Mouse (Mus musculus): ENCODE results near the gene Irak4. TPM values are rescaled to one million over a fixed set of nuclear protein-coding genes. Genes with fewer than 3 reads are reported as not detected.

Gene Irak4
- polyA plus RNA-seq, 1 experiment from 2014 or later = 11.3 TPM

- no peak for ATAC-seq (ENCODE audit: insufficient number of reproducible peaks, low FRiP score, low TSS enrichment, low read depth)
Measured at GRCm38 (mm10) chr15:94565854-94566253, 22.4 kb downstream of the Irak4 start.

GRCm38 (mm10) chr15:94568496-94569182, 25.2 kb downstream of the Irak4 start:
- no peaks in the 10 kb centered on the region for H3K4me1 ChIP-seq
- H3K27ac ChIP-seq (replicated peaks) = no peak overlapping the region
- no peaks in the 10 kb centered on the region for H3K9me3 ChIP-seq (replicated peaks)
- no peaks in the 10 kb centered on the region for H3K27me3 ChIP-seq
- H3K4me3 ChIP-seq (replicated peaks) = no peak overlapping the region
- no peak overlapping the region for H3K4me2 ChIP-seq (replicated peaks)
- peaks cover 2% of the 10 kb centered on the region; the same call in 1 of the 2 replicates for H3K36me3 ChIP-seq
- ATAC-seq (ENCODE audit: insufficient number of reproducible peaks, low FRiP score, low TSS enrichment, low read depth) = no peak
- no peak overlapping the region for H3K9ac ChIP-seq
- WGBS = 82% methylated on average over 10 of the region's 10 CpGs

More at GRCm38 (mm10) chr15:94565854-94566253, 22.4 kb downstream of the Irak4 start:
- Histone ChIP-seq H3K36me3 (peaks cover 9% of the 10 kb centered on the region; the same call in 1 of the 2 replicates), H3K4me3 (replicated peaks) (no peak overlapping the region), H3K9me3 (replicated peaks) (no peaks in the 10 kb centered on the region), H3K9ac (no peak overlapping the region), H3K4me2 (replicated peaks) (no peak overlapping the region), H3K4me1 (no peaks in the 10 kb centered on the region), H3K27ac (replicated peaks) (no peak overlapping the region), H3K27me3 (no peaks in the 10 kb centered on the region)
- WGBS = 84% methylated on average over 9 of the region's 9 CpGs

DNA sequence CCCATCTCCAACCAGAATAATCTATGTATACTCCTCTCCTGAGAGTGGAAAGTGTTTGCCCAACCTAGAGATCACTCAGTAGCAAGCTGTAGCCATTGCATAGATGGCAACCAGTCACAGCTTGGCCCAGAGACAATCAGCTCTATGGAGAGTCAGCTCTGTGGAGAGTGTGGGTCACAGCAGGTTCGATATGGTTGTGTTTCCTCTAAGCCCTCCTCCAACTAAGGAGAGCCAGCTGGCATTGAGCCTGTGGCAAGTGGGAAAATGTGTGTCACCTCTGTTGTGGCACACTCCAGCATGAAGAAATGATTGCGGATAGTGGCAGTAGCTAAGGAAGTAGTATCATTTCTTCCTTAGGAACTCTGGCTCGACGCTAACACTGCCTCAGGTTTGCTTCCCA, 28.1 kb downstream of the Irak4 start:
- no peak overlapping the region for H3K4me3 ChIP-seq (replicated peaks)
- no peak for ATAC-seq (ENCODE audit: insufficient number of reproducible peaks, low FRiP score, low TSS enrichment, low read depth)
- no peak overlapping the region for H3K4me2 ChIP-seq (replicated peaks)
- no peaks in the 10 kb centered on the region for H3K4me1 ChIP-seq
- no peaks in the 10 kb centered on the region for H3K9me3 ChIP-seq (replicated peaks)
- no peaks in the 10 kb centered on the region for H3K36me3 ChIP-seq
- no peaks in the 10 kb centered on the region for H3K27me3 ChIP-seq
- no peak overlapping the region for H3K27ac ChIP-seq (replicated peaks)
- H3K9ac ChIP-seq = no peak overlapping the region
- WGBS = 87% methylated on average over 4 of the region's 4 CpGs

DNA sequence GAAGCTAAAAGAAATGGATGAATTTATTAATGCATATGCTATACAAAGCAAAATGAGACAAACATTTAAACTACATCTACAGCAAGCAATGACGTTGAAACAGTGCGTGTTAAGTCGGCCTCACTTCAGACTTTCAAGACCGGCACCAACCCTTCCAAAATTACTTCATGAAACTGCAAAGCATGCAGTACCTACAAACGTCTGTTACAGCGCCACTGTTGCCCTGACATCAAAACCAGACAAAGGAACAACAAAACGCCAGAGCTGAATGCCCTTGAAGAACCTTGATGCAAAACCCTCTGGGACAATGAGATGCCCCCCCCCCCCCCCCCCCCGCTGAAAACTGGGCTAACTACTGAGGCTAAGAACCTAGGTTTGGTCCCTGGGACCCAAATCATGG, 29.3 kb downstream of the Irak4 start:
- no peak for ATAC-seq (ENCODE audit: insufficient number of reproducible peaks, low FRiP score, low TSS enrichment, low read depth)
- WGBS = 72% methylated on average over 8 of the region's 8 CpGs

GRCm38 (mm10) chr15:94574566-94575268, 31.3 kb downstream of the Irak4 start:
- Histone ChIP-seq H3K27me3 (no peaks in the 10 kb centered on the region), H3K27ac (replicated peaks) (no peak overlapping the region), H3K4me1 (no peaks in the 10 kb centered on the region), H3K4me2 (replicated peaks) (no peak overlapping the region), H3K9me3 (replicated peaks) (no peaks in the 10 kb centered on the region), H3K36me3 (peaks cover 11% of the 10 kb centered on the region), H3K9ac (no peak overlapping the region), H3K4me3 (replicated peaks) (no peak overlapping the region)
- 63% methylated on average over 4 of the region's 4 CpGs for WGBS
- no peak for ATAC-seq (ENCODE audit: insufficient number of reproducible peaks, low FRiP score, low TSS enrichment, low read depth)

More for the DNA sequence above, 29.3 kb downstream of the Irak4 start:
- no peaks in the 10 kb centered on the region for H3K9me3 ChIP-seq (replicated peaks)
- no peaks in the 10 kb centered on the region for H3K36me3 ChIP-seq
- H3K27ac ChIP-seq (replicated peaks) = no peak overlapping the region
- no peak overlapping the region for H3K9ac ChIP-seq
- no peak overlapping the region for H3K4me3 ChIP-seq (replicated peaks)
- no peaks in the 10 kb centered on the region for H3K27me3 ChIP-seq
- H3K4me1 ChIP-seq = no peaks in the 10 kb centered on the region
- no peak overlapping the region for H3K4me2 ChIP-seq (replicated peaks)

DNA sequence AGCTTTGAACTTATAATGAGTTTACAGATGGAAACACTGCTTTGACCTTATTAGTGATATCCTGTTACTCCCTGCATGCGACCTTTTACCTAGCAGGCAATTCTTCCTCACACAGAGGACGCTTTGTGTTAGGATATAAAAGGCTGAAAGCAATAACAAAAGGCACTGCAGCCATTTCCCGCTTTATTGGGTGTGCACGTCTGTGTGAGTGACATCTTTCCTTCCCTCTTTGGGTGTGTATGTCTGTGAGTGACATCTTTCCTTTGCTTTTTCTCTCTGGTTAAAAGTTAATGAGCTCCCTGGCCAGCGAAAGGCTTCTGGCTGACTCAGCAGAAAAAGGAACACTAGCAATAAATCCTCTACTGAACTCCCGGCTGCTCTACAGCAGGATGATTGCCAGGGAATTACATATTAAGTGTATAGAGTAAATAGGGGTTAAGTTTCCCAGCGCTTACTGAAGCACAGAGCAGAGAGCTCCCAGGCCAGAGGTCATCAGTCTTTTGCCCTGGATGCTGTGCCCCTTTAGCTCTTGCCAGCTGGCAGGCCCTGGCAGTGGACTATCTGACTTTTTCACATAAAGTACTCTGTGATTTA, 38.7 kb downstream of the Irak4 start:
- no peak for ATAC-seq (ENCODE audit: insufficient number of reproducible peaks, low FRiP score, low TSS enrichment, low read depth)
- Histone ChIP-seq H3K4me3 (replicated peaks) (no peak overlapping the region), H3K9ac (no peak overlapping the region), H3K9me3 (replicated peaks) (no peaks in the 10 kb centered on the region), H3K27ac (replicated peaks) (no peak overlapping the region), H3K4me2 (replicated peaks) (no peak overlapping the region), H3K36me3 (peaks cover 64% of the 10 kb centered on the region), H3K4me1 (no peaks in the 10 kb centered on the region), H3K27me3 (no peaks in the 10 kb centered on the region)
- 61% methylated on average over 7 of the region's 7 CpGs for WGBS

- peaks cover 4% of the 10 kb centered on the region; the same call in 1 of the 2 replicates for H3K4me1 ChIP-seq
- H3K9ac ChIP-seq = no peak overlapping the region
- no peaks in the 10 kb centered on the region for H3K27me3 ChIP-seq
- ATAC-seq (ENCODE audit: insufficient number of reproducible peaks, low FRiP score, low TSS enrichment, low read depth) = no peak
- no peak overlapping the region for H3K27ac ChIP-seq (replicated peaks)
- peaks cover 61% of the 10 kb centered on the region for H3K36me3 ChIP-seq
- no peak overlapping the region for H3K4me3 ChIP-seq (replicated peaks)
- H3K4me2 ChIP-seq (replicated peaks) = no peak overlapping the region
- WGBS = 71% methylated on average over 10 of the region's 10 CpGs
- H3K9me3 ChIP-seq (replicated peaks) = no peaks in the 10 kb centered on the region
Measured at GRCm38 (mm10) chr15:94583153-94583552, 39.7 kb downstream of the Irak4 start.

GRCm38 (mm10) chr15:94584738-94585137, 41.3 kb downstream of the Irak4 start:
- Histone ChIP-seq H3K36me3 (peaks cover 52% of the 10 kb centered on the region), H3K27me3 (no peaks in the 10 kb centered on the region), H3K4me2 (replicated peaks) (no peak overlapping the region), H3K4me1 (peaks cover 4% of the 10 kb centered on the region; the same call in 1 of the 2 replicates), H3K9ac (no peak overlapping the region), H3K27ac (replicated peaks) (no peak overlapping the region), H3K9me3 (replicated peaks) (no peaks in the 10 kb centered on the region), H3K4me3 (replicated peaks) (no peak overlapping the region)
- no peak for ATAC-seq (ENCODE audit: insufficient number of reproducible peaks, low FRiP score, low TSS enrichment, low read depth)
- 86% methylated on average over 4 of the region's 4 CpGs for WGBS

GRCm38 (mm10) chr15:94587826-94588715, 44.6 kb downstream of the Irak4 start:
- Histone ChIP-seq H3K27me3 (no peaks in the 10 kb centered on the region), H3K9ac (no peak overlapping the region), H3K27ac (replicated peaks) (no peak overlapping the region), H3K9me3 (replicated peaks) (no peaks in the 10 kb centered on the region), H3K4me3 (replicated peaks) (peak overlapping the region; percentile 98), H3K4me1 (peaks cover 4% of the 10 kb centered on the region; the same call in 1 of the 2 replicates), H3K4me2 (replicated peaks) (peak overlapping the region; percentile 63), H3K36me3 (peaks cover 23% of the 10 kb centered on the region)
- ATAC-seq (ENCODE audit: insufficient number of reproducible peaks, low FRiP score, low TSS enrichment, low read depth) = no peak
- WGBS = 74% methylated on average over 9 of the region's 9 CpGs

DNA sequence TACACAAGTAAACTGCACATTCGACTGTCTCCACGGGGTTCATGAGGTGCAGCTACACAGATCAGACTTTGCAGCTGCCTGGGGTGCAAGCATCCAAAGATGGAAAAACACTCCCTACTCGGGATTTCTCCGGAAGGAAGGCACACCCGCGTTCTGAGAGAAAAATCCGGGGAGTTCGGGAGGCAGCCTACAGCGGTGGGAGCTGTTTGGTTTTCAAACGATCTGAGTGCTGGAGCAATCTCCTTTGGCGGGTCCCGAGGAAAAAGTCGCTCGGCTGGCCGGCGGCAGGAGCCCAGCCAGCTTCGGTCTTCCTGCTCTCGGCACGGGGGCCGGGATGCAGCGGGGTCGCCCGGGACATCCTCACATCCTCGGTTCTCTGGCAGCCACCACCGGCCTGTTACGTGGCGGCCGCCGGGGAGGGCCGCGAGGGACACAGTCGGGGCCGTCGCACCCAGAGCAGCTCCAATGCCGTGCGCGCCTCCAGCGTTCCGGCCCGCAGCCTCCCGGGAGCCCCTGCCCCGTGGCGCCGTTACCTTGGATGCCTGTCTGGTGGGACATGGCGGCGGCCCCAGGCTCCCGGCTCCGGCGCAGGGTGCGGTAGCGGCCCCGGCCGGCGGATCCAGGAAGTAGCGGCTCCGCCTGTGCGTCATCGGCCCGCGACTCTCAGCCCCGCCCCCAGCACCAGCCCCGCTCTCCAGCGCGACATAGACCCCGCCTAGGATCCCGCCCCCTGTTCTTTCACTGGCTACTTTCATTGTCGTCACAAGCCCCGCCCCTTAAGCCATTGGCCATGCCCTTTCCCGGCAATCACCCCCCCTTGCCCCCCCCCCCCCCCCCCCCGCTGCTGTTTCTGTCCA, 46.0 kb downstream of the Irak4 start, which contains the start of gene Twf1:
Twf1 (minus strand) TSS at position 671 of the 857 bp plus-strand sequence.
- peaks cover 4% of the 10 kb centered on the region; the same call in 1 of the 2 replicates for H3K4me1 ChIP-seq
- H3K27me3 ChIP-seq = no peaks in the 10 kb centered on the region

More for the DNA sequence above, 46.0 kb downstream of the Irak4 start, which contains the start of gene Twf1:
- H3K4me3 ChIP-seq (replicated peaks) = peak within 1 kb of the TSS; percentile 98
- H3K27ac ChIP-seq (replicated peaks) = peak within 1 kb of the TSS; percentile 79
- no peaks in the 10 kb centered on the region for H3K9me3 ChIP-seq (replicated peaks)
- peaks cover 9% of the 10 kb centered on the region; the same call in 1 of the 2 replicates for H3K36me3 ChIP-seq
- ATAC-seq (ENCODE audit: insufficient number of reproducible peaks, low FRiP score, low TSS enrichment, low read depth) = peak; percentile 98
- peak within 1 kb of the TSS; percentile 63 for H3K4me2 ChIP-seq (replicated peaks)
- H3K9ac ChIP-seq = peak within 1 kb of the TSS; percentile 95
- WGBS = under 1% methylated on average over 69 of the region's 70 CpGs

Measured in embryonic facial prominence, embryonic 15.5 days (tissue).